Mouse (Mus musculus) liver, embryonic 14.5 days (tissue): ENCODE results near the gene Pacsin2.

Source experiments
- CTCF ChIP-seq: IDR thresholded peaks from 2 replicates; pipeline ENCODE4 v1.5.1; 2016; ENCODE audit warnings: antibody characterized with exemption, low read depth, control low read depth
- EP300 ChIP-seq: IDR thresholded peaks from 2 replicates; pipeline ENCODE4 v1.6.1; 2016; ENCODE audit warnings: antibody characterized with exemption, low read depth

DNA sequence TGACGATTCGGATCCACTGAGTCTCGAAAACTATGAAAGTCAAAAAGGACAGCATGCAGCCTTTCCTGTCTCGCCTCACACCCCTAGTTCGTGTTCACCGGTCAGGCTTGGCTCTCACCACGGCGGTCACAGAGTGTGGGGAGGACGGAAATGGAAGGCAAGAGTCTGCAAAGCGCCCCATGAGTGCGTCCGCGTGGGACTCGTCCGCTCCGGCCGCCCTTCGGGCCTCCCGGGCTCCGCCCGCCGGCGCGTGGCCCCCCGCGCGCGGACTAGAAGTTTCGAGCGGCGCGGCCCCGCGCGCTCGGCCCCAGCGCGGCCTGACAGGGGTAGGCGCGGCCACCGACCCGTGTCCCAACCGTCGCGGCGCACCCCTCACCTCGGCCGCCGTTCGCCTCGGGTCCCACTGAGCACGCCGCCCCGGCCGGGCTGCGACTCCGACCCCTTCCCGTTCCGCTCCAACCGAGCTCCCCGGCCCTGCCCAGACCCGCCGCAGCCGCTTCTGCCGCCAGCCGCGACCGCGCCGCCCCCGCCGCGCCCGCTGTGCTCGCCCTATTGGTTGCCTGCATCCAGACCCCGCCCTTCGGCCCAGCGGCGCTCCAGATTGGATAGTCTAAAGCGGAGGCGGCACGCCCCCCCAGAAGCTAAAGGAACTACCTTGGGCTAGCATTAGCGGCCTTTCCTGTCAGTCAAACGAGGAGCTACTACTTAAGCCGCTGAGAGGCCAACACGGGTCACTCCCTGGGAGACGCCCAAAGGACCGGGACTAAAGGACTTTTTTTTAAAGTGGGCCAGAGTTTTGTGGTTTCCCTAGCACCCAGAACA, at the start of gene Pacsin2:
- 0 out of 2 replicates have a peak, but pooled peaks have one; percentile 14 for TF ChIP-seq EP300
- no peak for TF ChIP-seq CTCF
